Mouse (Mus musculus): ENCODE measurements around the gene Dok3.

DNA sequence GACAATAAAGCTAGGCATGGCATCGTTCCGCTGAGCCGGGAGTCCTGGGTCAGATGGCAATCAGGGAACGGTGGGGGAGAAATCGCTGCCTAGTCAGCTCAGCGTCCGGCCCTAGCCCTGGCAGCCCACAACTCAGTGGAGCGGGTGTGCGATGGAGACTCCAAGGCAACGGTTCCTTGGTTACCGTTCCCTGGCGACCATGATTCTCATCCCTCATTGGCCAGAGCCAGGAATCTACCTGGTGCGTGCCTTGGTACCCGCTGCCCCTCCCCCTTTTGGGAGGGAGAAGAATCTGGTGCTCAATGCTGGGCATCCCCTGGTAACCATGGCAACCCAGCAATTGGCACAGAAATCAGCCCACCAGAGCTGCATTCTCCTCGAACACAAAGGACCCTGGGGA, 45.5 kb downstream of the Dok3 start:
- TF ChIP-seq GATA1 (IDR thresholded peaks at IDR 0.05; ENCODE audit: borderline replicate concordance, low read length) (no peak), FLI1 (IDR thresholded peaks at IDR 0.05; ENCODE audit: low read length) (no peak)

All from megakaryocyte, embryonic 14.5 days (primary cell).